Mouse (Mus musculus) T-helper 17 cell (primary cell): ENCODE data around the gene Lfng.

Experiments used
- in situ Hi-C, 2 experiments: fragments of 300-600 bp; cut with MboI, MseI; formaldehyde crosslinking; loops; 1 replicate in 1 of 2; 2 replicates in 1 of 2; pipeline ENCODE4 v1.15.1; 2025; ENCODE audit warnings: high pct_unique_total_duplicates in 2 of 2

Gene Lfng

GRCm38 (mm10) chr5:140637058-140637410 lies 29.9 kb downstream of the Lfng start:
- in situ Hi-C loops, result no loop called here

DNA sequence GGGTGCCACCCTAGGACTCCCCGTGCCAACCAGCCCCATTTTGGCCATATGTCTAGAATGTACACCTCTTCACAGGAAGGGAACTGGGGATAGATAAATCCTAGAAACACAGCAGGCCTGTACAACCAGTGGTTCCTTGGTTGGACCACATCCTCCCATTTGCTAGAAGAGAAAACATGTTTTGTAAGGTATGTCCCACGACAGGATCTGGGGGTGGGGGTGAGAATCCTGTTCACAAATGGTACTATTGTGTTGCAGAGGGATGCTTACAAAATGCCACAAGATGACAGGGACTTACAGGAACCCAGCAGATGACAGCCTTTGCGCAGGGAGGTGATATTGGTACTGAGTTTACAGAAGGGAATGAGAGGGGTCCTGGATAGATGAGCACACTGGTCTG lies 30.9 kb downstream of the Lfng start:
- in situ Hi-C loops, result no loop called here

GRCm38 (mm10) chr5:140638484-140638883 lies 31.4 kb downstream of the Lfng start:
- in situ Hi-C loops, result no loop called here

- in situ Hi-C loops, result no loop called here
Observed at GRCm38 (mm10) chr5:140639312-140639711, 32.2 kb downstream of the Lfng start.

GRCm38 (mm10) chr5:140639871-140640270 lies 32.8 kb downstream of the Lfng start:
- in situ Hi-C loops, result no loop called here

- in situ Hi-C loops, result no loop called here
Observed at GRCm38 (mm10) chr5:140640812-140641211, 33.7 kb downstream of the Lfng start.

GRCm38 (mm10) chr5:140641254-140641928 lies 34.3 kb downstream of the Lfng start:
- in situ Hi-C loops, result no loop called here

DNA sequence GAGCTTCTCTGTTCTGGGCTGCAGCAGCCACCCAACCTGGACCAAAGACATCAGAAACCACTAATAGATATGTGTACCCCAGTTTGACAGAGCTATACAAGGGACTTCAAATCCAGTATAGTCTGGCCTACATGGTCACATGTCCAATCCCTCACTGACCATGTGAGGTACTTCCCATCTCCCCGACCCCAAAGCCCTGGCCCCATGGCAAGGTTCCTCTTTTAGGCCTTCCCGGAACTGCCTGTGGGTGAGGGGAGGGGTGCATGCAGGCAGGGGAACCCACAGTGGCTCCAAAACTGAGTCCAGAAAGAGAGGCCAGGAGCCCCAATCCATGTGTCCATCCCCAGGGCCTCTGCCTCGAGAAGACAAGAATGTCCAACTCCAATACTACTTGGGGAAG lies 35.0 kb downstream of the Lfng start:
- in situ Hi-C loops, result no loop called here

DNA sequence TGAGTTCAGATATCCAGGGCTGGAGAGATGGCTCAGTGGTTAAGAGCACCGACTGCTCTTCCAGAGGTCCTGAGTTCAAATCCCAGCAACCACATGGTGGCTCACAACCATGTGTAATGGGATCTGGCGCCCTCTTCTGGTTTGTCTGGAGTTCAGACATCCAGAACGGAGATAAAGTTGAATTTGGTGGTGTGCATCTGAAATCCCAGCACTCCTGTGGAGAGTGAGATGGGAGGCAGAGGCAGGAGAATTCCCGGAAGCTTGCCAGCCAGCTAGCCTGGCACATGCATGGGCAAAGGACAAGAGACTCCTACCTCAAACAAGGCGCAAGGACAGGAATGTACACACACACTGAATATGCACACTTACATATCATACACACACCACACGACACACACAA lies 37.1 kb downstream of the Lfng start:
- in situ Hi-C loops, result no loop called here

GRCm38 (mm10) chr5:140644702-140645201 lies 37.6 kb downstream of the Lfng start:
- in situ Hi-C loops, result no loop called here

DNA sequence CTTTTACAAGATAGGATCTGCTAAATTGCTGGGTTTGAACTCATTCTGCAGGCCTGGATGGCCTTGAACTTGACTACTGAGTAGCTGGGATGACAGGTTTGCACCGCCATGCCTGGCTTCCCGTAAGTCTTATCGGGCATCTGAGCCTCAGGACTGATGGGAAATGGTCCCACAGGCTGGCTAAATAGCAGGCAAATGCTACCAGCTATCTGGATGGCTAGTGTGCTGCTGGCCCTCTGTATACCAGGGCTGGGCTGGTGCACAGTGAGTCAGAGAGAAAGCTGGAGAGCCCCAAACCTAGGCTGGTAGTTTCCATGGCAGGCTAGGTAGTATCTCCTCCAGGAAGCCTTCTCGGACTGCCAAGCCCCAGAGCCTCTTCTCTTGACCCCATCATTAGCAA lies 38.3 kb downstream of the Lfng start:
- in situ Hi-C loops, result no loop called here

DNA sequence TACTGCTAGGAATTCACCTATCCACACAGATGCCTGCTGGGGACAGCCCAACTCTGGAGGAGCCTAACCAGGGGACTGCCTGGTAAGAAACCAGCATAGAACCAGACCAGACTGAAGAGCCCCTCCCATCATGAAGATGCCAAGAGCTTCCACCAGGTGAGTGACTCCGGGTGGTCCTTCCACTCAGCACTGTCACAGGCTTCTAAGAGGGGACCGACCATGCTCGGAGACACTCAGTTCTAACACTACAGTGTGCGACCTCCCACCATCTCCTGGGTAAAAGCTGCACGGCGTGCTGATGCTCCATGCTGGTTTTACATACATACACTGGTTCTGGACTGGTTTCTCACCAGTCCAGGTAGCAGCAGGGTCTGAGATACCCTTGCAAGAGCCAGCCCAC lies 39.1 kb downstream of the Lfng start:
- in situ Hi-C loops, result no loop called here

DNA sequence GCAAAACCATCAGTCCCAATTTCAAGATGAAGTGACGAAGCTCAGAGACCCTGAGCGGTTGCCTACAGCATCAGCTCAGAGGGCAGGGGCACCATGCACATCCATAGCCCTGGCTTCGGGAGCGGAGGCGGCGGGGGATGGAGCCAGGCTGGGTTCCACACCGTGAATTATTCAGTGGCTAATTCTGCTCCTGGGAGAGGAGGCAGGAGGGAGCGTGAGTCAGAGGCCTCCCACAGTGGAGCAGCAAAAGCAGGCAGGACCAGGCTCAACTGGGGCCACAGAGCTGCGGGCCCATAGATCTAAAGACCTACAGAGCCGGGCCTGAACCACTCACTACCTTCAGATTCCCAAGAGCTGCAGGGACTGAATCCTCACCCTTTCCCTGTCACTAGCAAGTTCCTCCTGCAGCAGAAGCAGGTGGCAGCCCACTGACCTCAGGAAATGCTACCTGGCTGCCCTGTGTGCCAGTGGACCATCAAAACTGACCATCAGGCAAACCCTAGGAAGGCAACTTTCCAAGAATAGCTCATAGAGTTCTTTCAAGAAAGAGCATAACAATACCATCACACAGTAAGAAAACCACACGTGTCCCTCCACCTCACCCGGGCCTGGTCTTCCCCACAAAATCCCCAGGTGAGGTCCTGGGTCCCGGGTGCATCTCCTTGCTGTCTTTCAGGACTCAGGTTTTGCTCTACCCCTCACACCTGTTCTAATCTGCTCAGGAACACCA lies 40.1 kb downstream of the Lfng start:
- in situ Hi-C loops, result no loop called here

GRCm38 (mm10) chr5:140647821-140648518 lies 40.9 kb downstream of the Lfng start:
- in situ Hi-C loops, result no loop called here

DNA sequence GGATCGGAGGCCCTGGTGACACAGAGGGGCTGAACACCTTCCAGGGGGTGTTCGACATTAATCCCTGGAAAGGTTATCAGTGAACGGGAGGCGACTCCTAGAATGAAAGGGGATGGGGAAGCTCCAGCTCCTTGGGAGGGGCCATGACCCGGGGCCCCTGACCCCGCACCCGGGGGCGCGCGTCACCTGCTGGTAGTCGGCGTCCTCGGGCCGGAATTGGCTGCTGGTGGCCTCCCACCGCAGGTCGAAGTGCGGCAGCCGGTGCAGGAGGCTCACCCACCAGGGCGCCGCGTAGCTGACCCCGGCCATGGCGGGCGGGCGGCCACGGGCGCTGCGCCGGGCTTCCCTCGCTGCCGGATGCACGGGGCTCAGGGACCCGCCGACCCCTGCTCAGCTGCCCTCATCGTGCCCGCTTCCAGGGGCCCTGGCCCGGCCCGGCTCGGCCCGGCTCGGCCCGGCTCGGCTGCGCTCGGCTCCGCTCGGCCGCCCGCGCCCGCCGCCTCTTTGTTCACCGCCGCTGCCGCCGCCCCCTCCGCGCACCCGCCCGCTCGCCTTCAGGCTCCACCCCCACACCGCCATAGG lies 41.5 kb downstream of the Lfng start, which contains the start of gene Ttyh3:
Ttyh3 (minus strand) TSS at position 513 of the 582 bp plus-strand sequence.
- in situ Hi-C loops, result no loop called here

DNA sequence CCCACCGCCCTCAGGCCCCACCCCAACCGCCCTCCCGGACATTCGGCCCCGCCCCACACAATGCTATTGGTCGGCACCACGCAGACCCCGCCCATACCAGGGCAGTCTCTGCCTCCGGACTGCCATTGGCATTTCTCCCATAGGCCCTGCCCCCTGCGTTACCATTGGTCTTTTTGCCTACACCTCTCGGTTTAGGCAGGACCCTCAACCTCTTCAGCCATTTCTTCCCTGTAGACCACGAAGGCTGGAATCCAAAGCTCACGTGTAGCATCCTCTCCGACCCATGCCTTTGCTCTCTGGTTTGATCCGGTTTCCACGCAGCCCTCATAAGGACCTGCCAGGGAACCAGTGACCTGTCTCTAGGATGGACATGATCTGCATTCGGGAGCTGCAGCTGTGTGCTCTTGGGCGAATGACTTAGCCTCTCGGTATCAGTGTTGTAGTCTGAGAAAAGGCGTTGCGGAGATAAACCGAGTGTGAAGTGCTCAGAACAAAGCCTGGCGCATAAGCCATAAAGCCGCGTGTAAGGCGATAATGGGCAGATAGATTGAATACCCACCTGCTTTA lies 42.1 kb downstream of the Lfng start:
- in situ Hi-C loops, result no loop called here

DNA sequence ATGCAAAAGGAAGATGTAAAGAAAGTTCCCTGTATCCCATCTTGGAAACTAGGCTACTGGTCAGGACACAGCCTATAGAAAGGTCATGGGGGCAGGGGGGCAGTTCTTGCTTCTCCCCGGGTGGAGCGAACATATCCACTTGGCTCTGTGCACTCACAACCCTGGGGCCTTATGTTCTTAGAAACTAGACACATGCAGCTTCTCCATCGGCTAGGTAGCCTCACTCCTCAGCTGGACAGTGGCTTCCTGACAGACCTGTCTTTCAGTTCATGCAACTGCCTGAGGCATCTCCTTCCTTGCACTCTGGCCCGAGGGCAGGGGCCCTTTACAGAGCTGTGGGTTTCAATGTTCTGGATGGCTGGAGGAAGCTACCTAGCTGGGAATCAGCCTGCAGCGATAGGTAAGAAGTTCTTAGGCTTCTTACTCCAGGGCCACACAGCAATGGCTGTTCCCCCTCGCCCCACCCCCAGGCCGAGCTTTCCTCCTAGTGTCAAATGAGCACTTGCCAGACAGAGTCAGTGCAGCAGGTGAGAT lies 42.8 kb downstream of the Lfng start:
- in situ Hi-C loops, result no loop called here

DNA sequence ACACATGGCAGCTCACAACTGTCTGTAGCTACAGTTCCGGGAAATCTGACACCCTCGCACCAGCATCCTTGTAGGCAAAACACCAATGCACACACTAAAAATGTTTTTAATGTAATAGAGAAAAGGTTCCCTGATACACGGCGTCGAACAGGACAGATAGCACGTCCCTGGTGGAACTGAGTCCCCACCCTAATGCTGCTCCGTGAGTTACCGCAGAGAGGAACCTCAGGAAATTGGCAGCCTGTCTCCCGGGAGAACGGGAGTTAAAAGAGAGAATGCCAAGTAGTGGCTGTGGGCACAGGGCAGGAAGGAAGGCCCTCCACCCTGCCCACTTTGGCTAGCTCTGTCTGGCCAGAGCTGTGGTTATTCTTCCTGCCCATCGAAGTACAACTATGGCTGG lies 44.1 kb downstream of the Lfng start:
- in situ Hi-C loops, result no loop called here

- in situ Hi-C loops, result no loop called here
Observed at GRCm38 (mm10) chr5:140652587-140652986, 45.5 kb downstream of the Lfng start.

GRCm38 (mm10) chr5:140654096-140654845 lies 47.2 kb downstream of the Lfng start:
- in situ Hi-C loops, result no loop called here
